Mouse (Mus musculus) small intestine, adult 2 months (tissue): ENCODE results near the gene Ccdc162.

Experiments
- CTCF ChIP-seq: fragments of 200-500 bp; IDR thresholded peaks from 2 replicates; pipeline ENCODE4 v1.5.1; 2012; ENCODE audit warnings: low read depth, mild to moderate bottlenecking, control low read depth, inconsistent platforms, low read length, moderate library complexity, mixed read lengths; ENCODE audit not compliant: insufficient replicate concordance, insufficient read length; ENCODE audit errors: extremely low read depth
- POLR2A ChIP-seq: fragments of 200-500 bp; IDR thresholded peaks from 2 replicates; pipeline ENCODE4 v1.6.1; 2012; ENCODE audit warnings: low read depth, mild to moderate bottlenecking, control low read depth, inconsistent platforms, low read length, moderate library complexity

DNA sequence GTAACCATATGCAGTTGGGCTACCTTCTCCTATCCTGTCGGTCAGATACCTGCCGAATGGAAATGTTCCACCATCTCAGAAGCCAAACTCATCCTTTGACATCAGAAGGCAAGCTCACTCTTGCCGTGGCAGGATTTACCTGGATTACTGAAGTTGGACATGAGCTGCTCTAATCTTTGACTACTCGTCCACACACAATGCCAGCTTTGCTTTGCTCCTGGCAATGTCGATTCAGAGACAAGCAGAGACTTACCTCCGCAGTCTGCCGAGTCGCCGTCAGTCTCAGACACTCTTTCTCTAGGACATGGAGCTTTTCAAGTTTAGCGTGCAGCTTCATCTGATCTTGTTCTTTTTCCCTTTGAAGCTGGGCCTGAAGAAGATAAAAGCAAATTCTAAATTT lies 14.3 kb upstream of the Ccdc162 start:
- no peak for TF ChIP-seq CTCF
- TF ChIP-seq POLR2A, result no peak
